In genomic region chr7:19695213-19695594, GRCm38 (mm10) we compare ENCODE assay signal across 12 mouse cellular contexts. TPM values are rescaled to one million over a fixed set of nuclear protein-coding genes. Genes with fewer than 3 reads are reported as not detected.
A peak's percentile ranks its signal among the peaks of the same experiment; 100 is the strongest.
DNase-seq lines count a peak whose midpoint lies in the region; ATAC-seq and TF ChIP-seq lines count a peak whose summit lies in the region.
"Had no signal": no experiment of that assay in that cellular context is flagged by ENCODE, and none has a peak within 500 bp of the region (broad histone marks: within the 10 kb centered on the region; RNA-seq: fewer than 3 reads in every experiment).

No protein-coding gene starts in this region.

- 4% methylated on average over 8 of the region's 8 CpGs for WGBS in heart, embryonic 12.5 days
- whole genome bisulfite sequencing in lung, embryonic 15.5 days, result 14% methylated on average over 8 of the region's 8 CpGs
- 15% methylated on average over 8 of the region's 8 CpGs for WGBS in intestine, embryonic 15.5 days
- WGBS in small intestine, adult 2 months, result 9% methylated on average over 8 of the region's 8 CpGs

- no peak for TF ChIP-seq CTCF in small intestine, adult 2 months (IDR thresholded peaks at IDR 0.05; ENCODE audit: extremely low read depth, insufficient read length, insufficient replicate concordance, low read depth, low read length)

- no peaks in the 10 kb centered on the region for H3K9me3 ChIP-seq in heart, embryonic 12.5 days (replicated peaks)
- no peaks in the 10 kb centered on the region for H3K9me3 ChIP-seq in lung, embryonic 15.5 days
- no peaks in the 10 kb centered on the region for H3K9me3 ChIP-seq in intestine, embryonic 15.5 days

- ATAC-seq in heart, embryonic 12.5 days (ENCODE audit: insufficient number of reproducible peaks, low FRiP score), result peak; percentile 66
- ATAC-seq in lung, embryonic 15.5 days (ENCODE audit: borderline replicate concordance, extremely low read depth, low FRiP score, low TSS enrichment), result no peak
- ATAC-seq in intestine, embryonic 15.5 days, result no peak
- ATAC-seq in CD4-positive, CD25-positive, alpha-beta regulatory T cell, adult 4 months, result no peak

- peaks cover 52% of the 10 kb centered on the region for H3K4me1 ChIP-seq in heart, embryonic 12.5 days (replicated peaks)
- H3K4me1 ChIP-seq in lung, embryonic 15.5 days, result peaks cover 58% of the 10 kb centered on the region
- H3K4me1 ChIP-seq in intestine, embryonic 15.5 days (replicated peaks), result peaks cover 49% of the 10 kb centered on the region
- H3K4me1 ChIP-seq in small intestine, adult 2 months (ENCODE audit: control insufficient read depth, insufficient read depth, insufficient read length, low read length), result peaks cover 19% of the 10 kb centered on the region

- H3K9ac ChIP-seq in heart, embryonic 12.5 days, result peak overlapping the region; percentile 37; the same call in 1 of the 2 replicates
- no peak overlapping the region for H3K9ac ChIP-seq in lung, embryonic 15.5 days
- no peak overlapping the region for H3K9ac ChIP-seq in intestine, embryonic 15.5 days
- H3K9ac ChIP-seq: forebrain, embryonic 12.5 days had no signal

- H3K27ac ChIP-seq in heart, embryonic 12.5 days (ENCODE audit: poor library complexity, severe bottlenecking), result peak overlapping the region; percentile 95
- peak overlapping the region; percentile 72 for H3K27ac ChIP-seq in lung, embryonic 15.5 days
- H3K27ac ChIP-seq in intestine, embryonic 15.5 days, result peak overlapping the region; percentile 45
- H3K27ac ChIP-seq in small intestine, adult 2 months (ENCODE audit: insufficient read depth, low read depth, low read length), result 0 out of 2 replicates have a peak overlapping the region, but pooled peaks have one; percentile 8
- H3K27ac ChIP-seq: forebrain, embryonic 12.5 days had no signal

- H3K36me3 ChIP-seq in heart, embryonic 12.5 days, result peaks cover 17% of the 10 kb centered on the region
- H3K36me3 ChIP-seq in lung, embryonic 15.5 days, result 0 out of 2 replicates have a peak, but pooled peaks cover 3% of the 10 kb centered on the region
- H3K36me3 ChIP-seq in intestine, embryonic 15.5 days, result no peaks in the 10 kb centered on the region
- H3K36me3 ChIP-seq in small intestine, adult 2 months (ENCODE audit: control insufficient read depth, insufficient read depth, low read length), result no peaks in the 10 kb centered on the region

- no peak for TF ChIP-seq POLR2A in small intestine, adult 2 months (IDR thresholded peaks at IDR 0.05; ENCODE audit: low read depth, low read length)

- no peak for DNase-seq in heart, adult 11 months
- DNase-seq in lung, postnatal 14 days, result no peak
- DNase-seq in ovary, adult 18-20 months (ENCODE audit: low spot score), result no peak
- DNase-seq: lung, adult 2 months; right cerebral cortex, adult 18-20 months had no signal

- H3K4me3 ChIP-seq in heart, embryonic 12.5 days, result no peak overlapping the region
- H3K4me3 ChIP-seq in lung, embryonic 15.5 days, result no peak overlapping the region
- H3K4me3 ChIP-seq in intestine, embryonic 15.5 days (replicated peaks), result no peak overlapping the region
- no peak overlapping the region for H3K4me3 ChIP-seq in small intestine, adult 2 months (ENCODE audit: low read depth, low read length)
- H3K4me3 ChIP-seq: forebrain, embryonic 12.5 days had no signal

- H3K27me3 ChIP-seq in heart, embryonic 12.5 days (replicated peaks), result no peaks in the 10 kb centered on the region
- H3K27me3 ChIP-seq in lung, embryonic 15.5 days, result no peaks in the 10 kb centered on the region
- H3K27me3 ChIP-seq in intestine, embryonic 15.5 days (replicated peaks), result no peaks in the 10 kb centered on the region
- no peaks in the 10 kb centered on the region for H3K27me3 ChIP-seq in small intestine, adult 2 months (ENCODE audit: control insufficient read depth, insufficient read depth, low read length)

- H3K4me2 ChIP-seq in heart, embryonic 12.5 days, result peak overlapping the region; percentile 23; the same call in 1 of the 2 replicates
- no peak overlapping the region for H3K4me2 ChIP-seq in lung, embryonic 15.5 days
- H3K4me2 ChIP-seq in intestine, embryonic 15.5 days (replicated peaks), result 0 out of 2 replicates have a peak overlapping the region, but pooled peaks have one; percentile 11
- H3K4me2 ChIP-seq: forebrain, embryonic 12.5 days had no signal

RNA-seq across cellular contexts. Expression of gene Apoc1, which starts 2.7 kb away (rescaled TPM):
- 6.7 and 8.9 TPM in 2 replicates for polyA plus RNA-seq in heart, embryonic 12.5 days (2016; fragmentation: Nextera tagmentation; extraction: Ambion mirVana)
- polyA plus RNA-seq in lung, embryonic 15.5 days (2015; fragmentation: Nextera tagmentation; extraction: Ambion mirVana), result 19.5 and 22.0 TPM in 2 replicates
- polyA plus RNA-seq in intestine, embryonic 15.5 days (2015; fragmentation: Nextera tagmentation; extraction: Ambion mirVana), result 27.1 and 34.7 TPM in 2 replicates
- polyA plus RNA-seq in small intestine, adult 2 months (2012; rRNA removed), result not detected in 2 replicates
- polyA plus RNA-seq in CD4-positive, CD25-positive, alpha-beta regulatory T cell, adult 4 months (2017; shearing (Covaris generic)), result not detected

RNA-seq across cellular contexts. Expression of gene Apoe, which starts 3.8 kb away (rescaled TPM):
- 399 and 400 TPM in 2 replicates for polyA plus RNA-seq in heart, embryonic 12.5 days (2016; fragmentation: Nextera tagmentation; extraction: Ambion mirVana)
- 458 and 503 TPM in 2 replicates for polyA plus RNA-seq in lung, embryonic 15.5 days (2015; fragmentation: Nextera tagmentation; extraction: Ambion mirVana)
- 296 and 325 TPM in 2 replicates for polyA plus RNA-seq in intestine, embryonic 15.5 days (2015; fragmentation: Nextera tagmentation; extraction: Ambion mirVana)
- polyA plus RNA-seq in small intestine, adult 2 months (2012; rRNA removed), result 591 and 688 TPM in 2 replicates
- 1 to 10 TPM; 6.6 to 7.6 TPM for polyA plus RNA-seq in CD4-positive, CD25-positive, alpha-beta regulatory T cell, adult 4 months (2017; shearing (Covaris generic))

RNA-seq across cellular contexts. Expression of gene Apoc4, which starts 13.9 kb away (rescaled TPM):
- 0.41 TPM in 1 of 2 replicates, not detected in the other for polyA plus RNA-seq in heart, embryonic 12.5 days (2016; fragmentation: Nextera tagmentation; extraction: Ambion mirVana)
- polyA plus RNA-seq in lung, embryonic 15.5 days (2015; fragmentation: Nextera tagmentation; extraction: Ambion mirVana), result 0.42 and 1.3 TPM in 2 replicates
- polyA plus RNA-seq in intestine, embryonic 15.5 days (2015; fragmentation: Nextera tagmentation; extraction: Ambion mirVana), result 4.7 and 7.0 TPM in 2 replicates
- 0.33 and 1.4 TPM in 2 replicates for polyA plus RNA-seq in small intestine, adult 2 months (2012; rRNA removed)
- under 1 TPM in 1 of 2 experiments, not detected in 1; 0.36 TPM for polyA plus RNA-seq in CD4-positive, CD25-positive, alpha-beta regulatory T cell, adult 4 months (2017; shearing (Covaris generic))
- polyA plus RNA-seq: forebrain, embryonic 12.5 days; testis, adult 2 months had no signal

RNA-seq across cellular contexts. Expression of gene Gm44805, which starts 14.0 kb away (rescaled TPM):
- polyA plus RNA-seq in heart, embryonic 12.5 days (2016; fragmentation: Nextera tagmentation; extraction: Ambion mirVana), result not detected in 2 replicates
- polyA plus RNA-seq in lung, embryonic 15.5 days (2015; fragmentation: Nextera tagmentation; extraction: Ambion mirVana), result not detected in 2 replicates
- polyA plus RNA-seq in intestine, embryonic 15.5 days (2015; fragmentation: Nextera tagmentation; extraction: Ambion mirVana), result 0.71 and 1.2 TPM in 2 replicates
- 0.37 and 0.69 TPM in 2 replicates for polyA plus RNA-seq in small intestine, adult 2 months (2012; rRNA removed)
- polyA plus RNA-seq in CD4-positive, CD25-positive, alpha-beta regulatory T cell, adult 4 months (2017; shearing (Covaris generic)), result not detected
- polyA plus RNA-seq: forebrain, embryonic 12.5 days; lung, adult 2 months; testis, adult 2 months had no signal

RNA-seq across cellular contexts. Expression of gene Apoc2, which starts 17.5 kb away (rescaled TPM):
- 1.6 and 5.4 TPM in 2 replicates for polyA plus RNA-seq in heart, embryonic 12.5 days (2016; fragmentation: Nextera tagmentation; extraction: Ambion mirVana)
- polyA plus RNA-seq in lung, embryonic 15.5 days (2015; fragmentation: Nextera tagmentation; extraction: Ambion mirVana), result 4.0 and 9.5 TPM in 2 replicates
- polyA plus RNA-seq in intestine, embryonic 15.5 days (2015; fragmentation: Nextera tagmentation; extraction: Ambion mirVana), result 164 and 258 TPM in 2 replicates
- polyA plus RNA-seq in small intestine, adult 2 months (2012; rRNA removed), result 1,337 and 1,661 TPM in 2 replicates
- not detected for polyA plus RNA-seq in CD4-positive, CD25-positive, alpha-beta regulatory T cell, adult 4 months (2017; shearing (Covaris generic))
- polyA plus RNA-seq: forebrain, embryonic 12.5 days had no signal

Comparison
In these comparisons a context has a peak if more than half of its experiments do, and no peak if none do; other contexts are left out.
1. H3K27ac ChIP-seq: peak in every context shown above with its lines; median percentile 95 in heart, embryonic 12.5 days; 72 in lung, embryonic 15.5 days; 45 in intestine, embryonic 15.5 days; 8 in small intestine, adult 2 months.
2. RNA of gene Apoe, which starts 3.8 kb away (polyA plus RNA-seq): 591 to 688 TPM in small intestine, adult 2 months, 458 to 503 TPM in lung, embryonic 15.5 days, 399 to 400 TPM in heart, embryonic 12.5 days and 296 to 325 TPM in intestine, embryonic 15.5 days; 6.6 to 7.6 TPM in CD4-positive, CD25-positive, alpha-beta regulatory T cell, adult 4 months; every median in the first group is over 10 times any median in the second.